Mouse (Mus musculus): ENCODE data around the gene Gse1. TPM values are rescaled to one million over a fixed set of nuclear protein-coding genes. Genes with fewer than 3 reads are reported as not detected.

Gse1 gene
- polyA plus RNA-seq, 3 experiments from 2014 or later: 2.0 to 4.0 (median 3.2) TPM

DNA sequence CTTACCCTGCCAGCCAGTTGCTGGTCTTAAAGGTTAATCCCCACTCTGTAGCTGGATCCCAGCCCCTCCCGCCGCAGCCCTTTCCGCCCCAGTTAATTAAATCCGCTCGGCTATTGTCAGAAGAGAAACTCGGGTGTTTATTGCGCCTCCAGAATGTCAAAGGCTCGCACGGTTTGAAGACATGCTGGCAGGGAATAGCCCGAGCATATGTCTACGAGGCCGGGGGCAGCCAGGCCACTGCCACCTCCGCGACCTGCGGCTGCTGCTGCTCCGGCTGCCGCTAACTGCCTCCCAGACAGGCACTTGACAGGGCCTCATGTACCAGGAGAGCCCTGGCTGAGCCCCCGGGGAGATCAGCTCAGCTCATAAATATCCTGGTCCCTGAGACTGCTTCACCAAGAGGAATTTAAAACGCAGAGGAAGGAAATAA, 276.8 kb downstream of the Gse1 start:
- ATAC-seq: no peak

DNA sequence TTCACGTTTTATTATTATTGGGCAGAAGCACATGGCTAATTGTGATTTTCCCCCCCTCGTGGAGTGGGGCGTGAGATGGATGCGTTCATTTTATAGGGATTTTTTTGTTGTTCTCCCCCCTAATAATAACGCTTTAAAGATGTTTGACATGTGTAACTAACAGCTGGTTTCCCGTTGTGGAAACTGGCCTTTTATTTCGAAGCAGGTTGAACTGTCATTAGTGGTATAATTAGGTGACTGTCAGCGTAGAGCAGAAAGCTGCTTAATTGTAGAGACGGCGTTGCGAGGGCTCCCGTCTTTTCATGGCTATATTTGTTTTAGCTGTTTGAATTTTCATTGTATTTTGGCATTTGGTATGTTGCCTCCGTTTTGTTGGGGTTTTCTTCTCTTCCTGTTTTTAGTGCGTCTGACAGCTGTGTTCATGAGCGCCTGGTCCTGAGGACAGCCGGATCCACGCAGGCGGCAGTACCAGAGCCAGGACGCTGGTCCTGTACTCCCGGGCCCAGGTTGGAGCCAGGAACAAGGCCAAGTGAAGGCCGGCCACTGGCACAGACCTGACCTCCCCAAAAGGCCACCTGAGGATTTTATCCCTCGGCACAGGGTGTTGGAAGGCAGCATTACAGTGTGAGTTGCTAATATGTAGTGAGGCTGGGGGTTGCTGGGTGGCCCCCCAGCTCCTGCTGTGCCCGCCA, 277.5 kb downstream of the Gse1 start:
- ATAC-seq: no peak

DNA sequence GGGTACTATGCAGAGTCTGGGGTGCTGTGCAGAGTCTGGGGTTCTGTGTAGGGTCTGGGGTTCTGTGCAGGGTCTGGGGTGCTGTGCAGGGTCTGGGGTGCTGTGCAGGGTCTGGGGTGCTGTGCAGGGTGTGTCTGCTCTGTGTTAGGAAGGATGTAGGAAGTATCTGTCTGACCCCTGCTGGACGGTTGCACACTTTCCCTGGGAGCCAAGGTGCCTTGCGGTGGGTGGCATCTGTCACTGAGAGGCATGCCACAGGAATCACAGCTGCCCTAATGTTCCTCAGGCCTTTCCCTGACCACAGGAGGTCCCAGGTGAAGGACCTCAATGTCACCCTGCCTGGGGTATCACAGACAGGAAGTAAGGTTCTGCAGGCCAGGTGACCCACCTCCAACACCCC, 278.3 kb downstream of the Gse1 start:
- no peak for ATAC-seq

DNA sequence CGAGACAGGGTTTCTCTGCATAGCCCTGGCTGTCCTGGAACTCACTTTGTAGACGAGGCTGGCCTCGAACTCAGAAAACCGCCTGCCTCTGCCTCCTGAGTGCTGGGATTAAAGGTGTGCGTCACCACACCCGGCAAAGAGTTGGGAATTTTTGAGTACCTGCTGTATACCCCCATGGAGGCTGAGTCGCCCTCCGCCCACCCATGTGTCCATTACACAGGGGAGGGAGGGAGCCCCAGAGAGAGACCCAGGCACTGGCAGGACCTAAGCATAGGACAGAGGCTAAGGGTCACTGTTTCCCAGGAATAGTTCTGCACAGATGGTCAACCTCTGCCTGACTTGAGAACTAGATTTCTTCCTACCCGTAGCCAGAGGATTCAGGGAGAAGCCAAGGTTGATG, 279.0 kb downstream of the Gse1 start:
- no peak for ATAC-seq

DNA sequence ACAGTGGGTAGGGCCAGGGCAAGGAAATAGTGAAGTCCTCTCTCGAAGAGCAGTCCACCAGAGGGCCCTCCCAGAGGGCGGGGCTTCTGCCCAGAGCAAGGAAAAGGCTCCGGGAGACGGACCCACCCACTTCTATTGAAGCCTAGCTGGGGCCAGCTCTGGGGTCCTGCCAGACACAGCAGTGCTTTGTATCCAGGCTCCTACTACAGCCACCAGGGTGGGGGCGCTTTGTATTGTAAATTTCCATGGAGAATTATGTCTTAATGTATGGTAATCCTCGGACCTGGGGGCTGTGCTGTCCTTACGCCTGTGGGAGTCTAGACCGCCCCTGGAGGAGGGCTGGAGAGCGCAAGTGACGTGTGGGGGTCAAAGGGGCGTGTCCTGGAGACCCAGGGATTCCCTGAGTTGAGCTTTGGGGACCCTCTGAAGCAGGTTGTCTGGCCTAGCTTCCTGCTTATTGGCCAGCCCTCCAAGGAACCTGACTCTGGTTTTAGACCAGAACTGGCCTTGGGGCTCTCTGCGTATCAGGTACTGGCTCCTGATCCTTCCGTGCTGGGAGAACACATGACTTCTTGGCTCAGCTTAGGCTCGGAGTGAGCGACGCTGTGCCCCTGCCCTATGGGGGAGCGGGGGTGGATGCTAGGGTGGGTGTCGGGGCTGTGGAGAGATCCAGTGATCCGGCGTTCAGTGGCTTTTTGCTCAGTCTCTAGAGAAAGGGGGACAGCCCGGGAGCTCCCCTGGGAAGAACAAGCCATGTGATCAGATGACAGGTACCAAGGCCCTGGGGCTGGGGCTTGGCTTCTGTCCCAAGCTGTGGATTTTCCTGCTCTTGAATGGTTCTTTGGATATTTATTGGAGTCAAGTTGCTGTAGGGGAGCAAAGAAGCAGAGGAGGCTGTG, 281.1 kb downstream of the Gse1 start:
- no peak for ATAC-seq

DNA sequence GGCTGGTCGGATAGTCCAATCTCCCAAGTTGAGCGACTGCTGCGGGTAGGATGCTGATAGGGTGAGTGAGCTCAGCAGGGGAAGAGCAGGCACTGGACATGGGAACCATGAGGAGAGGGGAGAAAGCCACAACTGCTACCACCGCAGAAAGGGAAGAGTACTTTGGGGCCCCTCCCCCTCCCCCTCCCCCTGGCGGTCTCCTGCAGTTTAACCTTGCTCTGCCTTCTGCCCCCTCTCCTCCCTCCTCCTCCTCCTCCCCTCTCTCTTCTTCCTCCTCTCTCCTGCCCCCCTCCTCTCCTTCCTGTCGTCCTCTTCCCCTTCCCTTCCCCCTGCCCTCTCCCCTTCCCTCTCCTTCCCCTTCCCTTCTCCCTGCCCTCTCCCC, 281.8 kb downstream of the Gse1 start:
- no peak for ATAC-seq

DNA sequence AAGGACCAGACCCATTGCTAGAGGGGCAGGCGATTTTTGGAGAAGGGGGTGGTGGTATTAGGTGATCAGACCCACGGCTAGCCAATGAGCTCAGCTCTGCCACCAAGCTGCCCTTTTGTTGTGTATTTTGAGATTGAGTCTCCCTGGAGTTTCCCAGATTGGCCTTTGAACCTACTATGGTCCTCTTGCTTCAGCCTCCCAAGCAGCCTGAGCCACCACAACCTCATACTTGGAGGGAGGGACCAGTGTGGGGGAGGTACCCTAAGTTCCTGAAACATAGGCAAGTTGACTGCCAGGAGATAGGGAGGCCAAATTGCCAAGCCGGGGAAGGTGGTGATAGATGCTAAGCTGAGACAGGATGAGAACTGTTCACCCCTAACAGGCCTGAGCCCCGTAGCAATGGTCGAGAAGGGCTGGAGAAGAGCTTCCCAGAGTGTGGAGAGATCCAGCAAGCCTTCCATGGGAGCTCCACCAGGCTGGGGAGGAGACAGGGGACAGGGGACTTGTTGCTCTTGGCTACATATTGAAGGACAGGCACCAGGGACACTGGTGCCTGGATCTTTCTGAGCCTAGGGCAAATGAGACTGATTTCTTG, 282.7 kb downstream of the Gse1 start:
- ATAC-seq: no peak

DNA sequence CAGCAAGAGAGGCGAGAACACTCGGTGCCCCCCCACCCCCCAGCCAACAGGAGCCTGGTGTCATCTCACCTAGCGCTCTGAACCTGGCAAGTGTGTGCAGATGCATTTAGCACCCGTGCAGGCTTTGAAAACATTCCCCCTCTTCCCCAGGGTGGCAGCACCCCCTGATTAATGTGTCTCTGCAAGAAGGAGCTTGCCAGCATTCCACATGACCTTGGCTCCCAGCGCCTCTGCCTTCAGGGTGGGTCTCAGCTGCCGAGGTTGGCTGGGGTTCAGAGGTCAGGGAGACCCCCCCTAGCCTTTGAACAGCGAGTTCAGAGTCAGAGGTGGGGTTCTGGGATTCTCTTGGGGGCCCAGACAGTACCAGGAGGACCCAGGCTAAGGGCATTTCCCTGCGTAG, 283.5 kb downstream of the Gse1 start:
- no peak for ATAC-seq

DNA sequence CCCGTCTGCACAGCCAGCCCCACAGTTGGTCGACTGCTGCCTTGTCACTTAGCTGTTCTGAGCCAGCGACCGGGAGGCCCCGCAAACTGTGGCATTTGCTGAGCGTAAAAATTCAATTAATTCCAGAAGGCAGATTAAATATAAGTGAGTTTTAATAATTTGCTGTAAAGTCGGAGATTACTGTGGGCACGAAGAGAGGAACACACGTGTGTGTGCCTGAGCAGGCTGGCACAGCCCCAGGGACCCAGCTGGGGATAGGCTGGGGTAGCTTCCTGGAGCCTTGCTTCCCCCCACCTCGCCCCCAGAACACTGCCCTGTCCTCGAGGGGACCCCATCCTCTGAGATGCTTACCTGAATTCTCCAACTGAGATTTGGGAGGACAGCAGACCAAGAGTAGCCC, 284.1 kb downstream of the Gse1 start:
- no peak for ATAC-seq

DNA sequence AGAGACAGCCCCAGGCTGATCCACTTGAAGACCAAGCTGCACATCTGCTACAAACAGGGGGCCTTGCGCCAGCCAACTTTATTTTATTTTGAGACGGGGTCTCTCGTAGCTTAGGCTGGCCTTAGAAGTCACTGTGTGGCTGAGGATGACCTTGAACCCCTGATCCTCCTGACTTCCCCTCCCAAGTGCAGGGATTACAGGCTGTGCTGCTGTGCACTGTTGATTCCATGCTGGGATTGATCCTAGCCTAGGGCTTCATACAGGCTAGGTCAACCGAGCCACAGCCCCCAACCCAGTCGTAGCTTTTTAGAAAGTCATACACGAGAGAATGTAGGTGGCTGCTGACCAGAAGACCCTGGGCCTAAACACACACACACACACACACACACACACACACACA, 284.9 kb downstream of the Gse1 start:
- ATAC-seq: no peak

DNA sequence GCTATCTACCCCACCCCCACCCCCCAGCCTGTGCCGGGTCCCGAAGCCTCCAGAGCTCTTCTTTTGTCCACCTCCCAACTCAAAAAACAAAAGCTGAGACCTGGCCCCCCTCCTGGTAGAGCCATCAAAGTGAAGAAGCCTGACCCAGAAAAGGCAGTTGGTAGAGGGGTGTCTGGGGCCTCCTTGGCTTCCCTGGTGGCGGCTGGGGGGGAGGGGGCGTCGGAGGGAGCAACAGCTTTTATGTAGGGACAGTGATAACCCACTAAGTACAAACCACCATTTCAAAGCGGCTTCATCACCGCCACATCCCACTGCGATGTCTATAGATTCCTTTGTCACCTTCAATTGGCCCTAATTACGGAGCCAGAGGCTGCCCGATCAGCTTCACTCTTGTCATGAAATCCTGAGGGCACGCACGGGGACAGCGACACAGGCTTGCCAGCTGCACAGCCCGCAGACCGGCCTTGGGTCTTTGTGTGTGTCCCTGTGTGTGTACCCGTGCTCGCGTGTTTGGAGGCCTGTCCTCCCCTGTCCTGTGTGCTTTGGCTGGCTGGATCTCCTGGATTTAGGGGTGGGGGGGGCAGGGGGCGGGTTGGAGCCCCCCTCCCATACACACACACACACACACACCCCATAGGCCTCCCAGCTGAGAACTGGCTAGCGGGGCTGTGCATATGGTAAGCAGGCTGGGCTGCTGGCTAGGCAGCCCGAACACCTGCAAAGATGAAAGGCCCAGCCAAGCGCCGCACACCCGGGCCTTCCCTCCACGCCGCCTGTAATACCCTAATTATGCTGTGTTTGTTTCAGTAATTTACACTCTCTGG, 285.6 kb downstream of the Gse1 start:
- ATAC-seq: no peak

DNA sequence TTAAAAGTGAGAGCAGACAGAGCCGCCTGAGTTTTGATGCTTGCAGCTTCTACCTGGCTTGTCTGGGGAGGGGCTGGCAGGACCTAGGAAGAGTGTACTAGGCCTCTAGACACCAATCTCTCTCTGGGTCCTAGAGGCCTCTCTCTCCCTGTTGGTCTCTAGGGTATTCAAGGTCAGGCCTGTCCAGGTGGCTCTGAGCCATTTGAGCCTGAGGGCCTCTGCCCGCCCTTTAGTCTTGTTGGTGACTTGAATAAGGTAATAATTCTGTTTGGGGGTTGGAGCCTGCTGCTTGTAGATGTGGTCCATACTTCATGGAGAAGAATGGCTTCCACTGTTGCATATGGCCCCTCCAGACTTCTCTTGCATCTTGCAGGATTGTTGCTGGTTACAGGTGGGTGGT, 287.0 kb downstream of the Gse1 start:
- ATAC-seq: no peak

DNA sequence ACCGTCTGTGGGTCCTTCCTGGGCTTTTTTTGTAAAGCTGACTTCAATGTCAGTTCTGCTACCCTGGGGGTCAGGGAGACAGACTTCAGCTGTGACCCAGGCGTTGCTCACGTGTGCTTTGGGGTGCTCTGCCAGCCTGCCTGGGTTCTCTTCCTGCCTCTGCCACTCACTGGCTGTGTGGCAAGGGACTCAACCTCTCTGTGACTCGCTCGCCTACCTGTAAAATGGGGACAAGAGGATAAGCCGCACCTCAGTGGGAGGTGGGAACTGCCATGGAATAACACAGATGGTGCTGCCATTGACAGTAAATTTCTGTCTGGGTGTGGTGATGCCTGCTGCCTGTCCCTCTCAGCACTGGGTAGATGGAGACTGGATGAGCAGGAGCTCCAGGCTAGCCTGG, 287.4 kb downstream of the Gse1 start:
- no peak for ATAC-seq

DNA sequence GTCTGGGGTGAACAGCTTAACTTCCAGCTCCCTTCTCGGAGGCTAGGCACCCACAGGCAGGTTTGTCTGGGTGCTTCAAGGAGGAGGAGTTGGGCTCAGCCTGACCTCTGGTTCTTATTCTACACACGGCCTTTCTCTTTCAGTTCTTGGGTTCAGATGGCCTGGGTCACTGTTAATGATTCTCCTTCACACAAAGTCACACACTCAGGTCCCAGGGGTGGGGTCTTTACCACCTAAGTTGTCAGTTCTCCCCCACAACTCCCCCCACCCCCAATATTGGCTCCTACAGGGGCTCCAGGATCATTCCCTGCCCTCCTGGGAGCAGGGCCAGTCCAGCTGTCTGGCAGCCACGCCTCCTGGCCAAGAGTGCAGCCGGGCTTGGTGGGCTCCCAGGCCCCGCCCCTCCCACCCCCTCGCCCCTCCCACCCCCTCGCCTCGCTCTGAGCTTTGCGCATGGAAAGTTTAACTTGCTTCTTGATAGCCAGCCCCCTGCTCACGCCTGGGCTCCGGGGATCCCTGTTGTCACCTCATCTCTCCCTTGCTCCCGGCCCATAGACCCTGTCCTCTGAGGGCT, 288.0 kb downstream of the Gse1 start:
- ATAC-seq: no peak

DNA sequence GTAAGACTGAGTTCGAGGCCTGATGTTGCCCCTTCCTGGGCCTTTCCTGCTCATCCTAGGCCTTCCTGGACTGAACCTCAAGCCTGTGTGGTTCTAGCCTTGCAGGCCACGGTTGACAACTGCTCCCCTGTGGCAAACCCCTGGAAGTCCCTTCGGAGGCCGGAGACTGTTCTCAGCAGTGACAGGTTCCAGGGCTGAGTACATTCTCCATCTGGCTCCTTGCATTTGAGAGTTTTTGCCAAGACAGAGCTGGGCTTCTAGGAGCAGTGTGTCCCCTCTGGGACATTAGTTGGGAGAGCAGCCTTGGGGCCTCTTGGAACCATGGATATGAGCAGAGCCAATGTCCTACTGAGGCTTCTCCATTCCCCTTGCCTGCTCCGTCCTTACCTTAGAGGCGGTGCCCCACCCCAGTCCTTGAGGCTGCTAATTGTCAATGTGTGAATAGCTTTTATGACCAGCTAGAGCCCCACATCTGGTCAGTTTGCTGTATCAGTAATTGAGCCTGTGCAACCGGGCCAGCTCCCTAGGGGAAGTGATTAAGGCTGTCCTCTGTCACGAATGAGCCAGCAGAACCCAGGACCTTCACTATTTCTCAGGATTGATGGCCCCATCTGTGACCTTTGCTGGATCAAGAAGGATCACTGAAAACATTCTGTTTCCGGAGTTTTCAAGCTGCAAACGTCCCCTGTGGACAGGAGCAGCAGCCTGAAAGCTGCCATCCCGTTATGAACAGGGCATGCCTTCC, 289.6 kb downstream of the Gse1 start:
- no peak for ATAC-seq

DNA sequence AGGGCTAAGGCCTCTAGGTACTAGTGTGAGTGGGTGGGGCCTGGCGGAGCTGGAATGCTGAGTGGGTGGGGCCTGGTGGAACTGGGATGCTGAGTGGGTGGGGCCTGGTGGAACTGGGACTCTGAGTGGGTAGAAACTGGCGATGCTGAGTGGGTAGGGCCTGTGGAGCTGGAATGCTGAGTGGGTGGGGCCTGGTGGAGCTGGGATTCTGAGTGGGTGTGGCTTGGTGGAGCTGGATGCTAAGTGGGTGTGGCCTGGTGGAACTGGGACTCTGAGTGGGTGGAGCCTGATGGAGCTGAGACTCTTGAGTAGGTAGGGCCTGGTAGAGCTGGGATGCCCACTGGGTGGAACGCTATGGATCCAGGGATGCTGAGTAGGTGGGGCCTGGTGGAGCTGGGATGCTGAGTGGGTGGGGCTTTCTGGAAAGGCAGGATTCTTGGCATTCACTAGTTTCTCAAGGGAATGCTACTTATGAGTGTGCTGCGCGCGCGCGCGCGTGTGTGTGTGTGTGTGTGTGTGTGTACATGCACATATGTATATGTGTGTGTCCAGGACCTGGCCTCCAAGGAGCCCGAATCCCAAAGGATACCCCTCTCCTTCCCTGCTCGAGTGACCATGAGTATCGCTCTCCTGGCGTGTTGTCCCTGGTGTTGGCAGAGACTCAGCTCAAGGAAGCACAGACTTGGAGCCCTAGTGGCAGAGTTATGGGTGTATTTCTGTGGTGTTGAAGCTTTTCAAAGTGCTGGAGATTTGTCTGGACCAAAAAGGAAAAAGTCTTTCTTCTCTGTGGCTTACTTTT, 290.7 kb downstream of the Gse1 start:
- no peak for ATAC-seq

DNA sequence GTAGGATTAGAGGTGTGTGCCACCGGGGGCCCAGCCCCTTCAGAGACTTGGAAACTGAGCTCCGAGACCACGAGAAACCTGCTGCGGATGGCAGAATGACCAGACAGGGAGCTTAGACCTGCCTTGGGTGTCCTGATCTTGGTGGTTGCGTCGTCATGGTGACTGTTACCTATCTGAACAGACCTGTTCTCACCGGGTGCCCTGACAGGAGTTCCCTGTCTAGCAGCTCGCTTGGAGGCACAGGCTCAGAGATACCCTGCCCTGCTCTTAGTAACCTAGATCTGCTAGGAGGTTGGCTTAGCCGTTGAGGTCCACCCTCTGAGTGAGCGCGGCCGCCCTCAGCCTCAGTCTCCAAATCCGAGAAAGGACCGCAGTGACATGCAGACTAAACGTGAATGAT, 292.0 kb downstream of the Gse1 start:
- no peak for ATAC-seq

DNA sequence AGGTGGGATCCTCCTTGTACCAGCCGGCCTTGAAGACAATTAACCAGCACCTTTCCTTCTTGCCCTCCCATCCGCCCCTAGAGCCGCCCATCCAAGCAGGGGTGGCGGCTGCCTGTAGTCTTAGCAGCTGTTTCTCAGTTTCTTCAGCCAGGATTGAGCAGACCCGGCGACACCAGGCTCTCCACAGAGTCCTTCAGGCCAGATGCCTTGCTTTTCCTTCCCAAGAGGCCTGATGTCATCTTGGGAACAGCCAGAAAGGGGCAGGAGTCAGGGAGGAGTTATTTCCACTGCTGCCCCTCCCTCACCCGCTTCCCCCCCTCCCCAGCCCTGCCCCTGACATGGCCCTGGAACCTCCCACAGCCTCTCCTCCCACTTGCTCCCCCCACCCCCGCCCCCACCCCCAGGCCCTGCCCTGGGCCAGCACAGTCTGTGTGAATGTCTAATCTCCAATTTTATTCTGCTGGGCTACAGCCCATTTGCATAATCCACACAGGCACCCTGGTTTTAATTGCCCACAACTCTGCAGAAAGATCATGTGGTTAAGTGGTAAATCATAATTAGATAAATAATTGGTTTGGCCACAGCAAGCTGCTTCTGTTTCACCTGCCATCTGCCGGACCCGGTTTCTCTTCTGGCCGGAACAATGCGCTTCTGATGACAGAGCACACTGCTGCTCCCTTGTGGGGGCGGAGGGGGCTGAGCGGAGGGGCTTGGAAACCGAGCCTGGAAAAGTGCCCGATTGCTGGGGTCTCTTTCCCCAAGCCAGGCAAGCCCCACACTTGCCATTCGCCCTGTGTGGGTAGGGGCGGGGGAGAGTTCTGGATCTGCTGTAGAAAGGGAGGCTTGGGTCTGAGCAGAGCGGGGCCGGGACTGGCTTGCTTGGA, 292.7 kb downstream of the Gse1 start:
- no peak for ATAC-seq

DNA sequence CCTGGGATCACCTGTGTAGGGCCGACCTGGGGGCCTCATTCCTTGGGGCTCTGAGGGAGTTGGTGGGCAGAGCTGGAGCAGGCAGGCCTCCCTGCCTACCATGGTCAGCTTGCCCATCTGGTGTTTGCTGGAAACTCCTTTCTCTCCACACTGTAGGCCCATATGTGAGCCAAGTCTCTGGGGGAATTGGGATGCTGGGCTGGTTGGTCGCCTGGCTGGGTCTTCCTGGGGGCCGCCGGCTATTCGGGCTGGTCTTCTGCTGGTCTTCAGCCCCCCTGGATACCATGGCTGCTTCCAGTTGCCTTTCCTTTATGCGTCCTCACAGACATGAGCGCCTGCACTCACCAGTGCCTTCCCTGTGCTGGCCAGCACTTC, 293.3 kb downstream of the Gse1 start:
- ATAC-seq: no peak

DNA sequence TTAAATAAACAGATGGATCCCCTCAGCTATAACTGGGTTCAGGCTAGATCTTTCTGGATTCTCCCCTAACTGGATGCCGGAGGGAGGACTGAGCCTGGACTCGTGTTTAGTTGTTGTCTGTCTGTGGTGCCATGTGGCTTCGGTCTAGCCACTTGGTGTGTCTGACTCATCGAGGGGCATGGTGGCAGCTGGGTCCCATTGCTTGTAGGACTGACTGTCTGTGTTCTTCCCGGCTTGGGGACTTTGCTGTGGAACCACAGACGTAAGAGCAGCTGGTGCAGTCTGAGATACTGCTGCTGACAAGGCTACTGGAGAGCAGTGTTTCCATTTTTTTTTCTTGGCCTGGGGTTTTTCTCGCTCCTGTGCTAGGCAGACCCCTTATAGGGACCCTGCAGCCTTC, 295.4 kb downstream of the Gse1 start:
- ATAC-seq: no peak
